Mouse (Mus musculus): ENCODE results near the gene Crebrf.
A peak's percentile ranks its signal among the peaks of the same experiment; 100 is the strongest.

Gene Crebrf

GRCm38 (mm10) chr17:26779471-26779870 is 64.0 kb downstream of the Crebrf start:
- no peak for DNase-seq

GRCm38 (mm10) chr17:26780750-26781571 is 65.5 kb downstream of the Crebrf start, which contains the start of gene Bnip1:
TSS of gene Bnip1 (plus strand) at chr17:26781066.
- peak; percentile 90 for DNase-seq

- DNase-seq = no peak
These were observed 66.2 kb downstream of the Crebrf start for GRCm38 (mm10) chr17:26781610-26782043.

- DNase-seq = no peak
These were observed 69.1 kb downstream of the Crebrf start for GRCm38 (mm10) chr17:26784525-26784924.

- no peak for DNase-seq
These were observed 71.1 kb downstream of the Crebrf start for GRCm38 (mm10) chr17:26786586-26786985.

GRCm38 (mm10) chr17:26788986-26789385 is 73.5 kb downstream of the Crebrf start:
- DNase-seq = no peak

- peak in 1 of 2 experiments; percentile 12 for DNase-seq
These were observed 74.2 kb downstream of the Crebrf start for GRCm38 (mm10) chr17:26789460-26790268.

- DNase-seq = no peak
These were observed 75.1 kb downstream of the Crebrf start for GRCm38 (mm10) chr17:26790269-26791214.

- DNase-seq = no peak
These were observed 76.1 kb downstream of the Crebrf start for GRCm38 (mm10) chr17:26791580-26791979.

- DNase-seq = no peak
These were observed 76.6 kb downstream of the Crebrf start for GRCm38 (mm10) chr17:26792096-26792495.

GRCm38 (mm10) chr17:26793068-26793765 is 77.8 kb downstream of the Crebrf start:
- DNase-seq = no peak

GRCm38 (mm10) chr17:26794744-26795143 is 79.3 kb downstream of the Crebrf start:
- peak; percentile 68 to 74 for DNase-seq

GRCm38 (mm10) chr17:26795386-26795785 is 79.9 kb downstream of the Crebrf start:
- no peak for DNase-seq

- DNase-seq = no peak
These were observed 82.1 kb downstream of the Crebrf start for GRCm38 (mm10) chr17:26797379-26798128.

- DNase-seq = no peak
These were observed 87.4 kb downstream of the Crebrf start for GRCm38 (mm10) chr17:26802886-26803285.

- DNase-seq = no peak
These were observed 97.2 kb downstream of the Crebrf start for GRCm38 (mm10) chr17:26812607-26813006.

GRCm38 (mm10) chr17:26813497-26813896 is 98.0 kb downstream of the Crebrf start:
- DNase-seq = no peak

GRCm38 (mm10) chr17:26816810-26817209 is 101.4 kb downstream of the Crebrf start:
- DNase-seq = no peak

GRCm38 (mm10) chr17:26817776-26818175 is 102.3 kb downstream of the Crebrf start:
- DNase-seq = no peak

- DNase-seq = no peak
These were observed 110.7 kb downstream of the Crebrf start for GRCm38 (mm10) chr17:26826131-26826530.
